Mouse (Mus musculus): Measurements from ENCODE around the gene Car11.

The Car11 gene

DNA sequence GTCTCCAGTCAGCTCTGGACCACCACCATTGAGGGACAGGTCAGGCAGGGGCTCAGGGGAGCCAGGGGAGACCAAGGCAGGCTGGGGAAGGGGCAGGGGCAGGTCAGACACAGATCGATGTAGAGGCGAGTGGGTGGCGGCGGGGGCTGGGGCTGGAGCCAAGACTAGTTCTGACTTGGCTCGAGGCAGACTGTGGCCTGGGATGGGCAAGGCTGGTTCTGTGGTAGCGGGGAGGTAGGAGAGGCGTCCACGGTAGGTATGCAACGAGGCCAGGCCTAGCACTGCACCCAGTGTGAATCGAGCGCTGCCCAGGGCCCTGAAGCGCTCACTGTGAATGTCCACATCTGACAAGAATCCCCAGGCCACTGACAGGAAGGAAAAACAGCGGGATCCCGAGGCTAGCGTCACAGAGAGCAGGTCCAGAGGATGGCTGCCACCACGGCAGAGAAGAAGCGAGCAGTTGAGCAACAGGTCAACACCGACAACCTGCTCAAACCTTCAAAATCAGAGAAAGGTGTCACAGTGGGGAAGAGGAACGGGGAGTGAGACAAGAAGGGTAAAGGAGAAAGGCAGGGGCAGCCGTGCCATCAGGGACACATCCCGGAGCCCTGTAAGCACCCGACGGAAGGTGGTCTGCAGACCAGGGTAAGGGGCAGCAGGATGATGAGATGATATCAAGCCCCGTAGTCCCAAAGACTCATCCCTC is 11.8 kb downstream of the Car11 start:
- no peak for DNase-seq

DNA sequence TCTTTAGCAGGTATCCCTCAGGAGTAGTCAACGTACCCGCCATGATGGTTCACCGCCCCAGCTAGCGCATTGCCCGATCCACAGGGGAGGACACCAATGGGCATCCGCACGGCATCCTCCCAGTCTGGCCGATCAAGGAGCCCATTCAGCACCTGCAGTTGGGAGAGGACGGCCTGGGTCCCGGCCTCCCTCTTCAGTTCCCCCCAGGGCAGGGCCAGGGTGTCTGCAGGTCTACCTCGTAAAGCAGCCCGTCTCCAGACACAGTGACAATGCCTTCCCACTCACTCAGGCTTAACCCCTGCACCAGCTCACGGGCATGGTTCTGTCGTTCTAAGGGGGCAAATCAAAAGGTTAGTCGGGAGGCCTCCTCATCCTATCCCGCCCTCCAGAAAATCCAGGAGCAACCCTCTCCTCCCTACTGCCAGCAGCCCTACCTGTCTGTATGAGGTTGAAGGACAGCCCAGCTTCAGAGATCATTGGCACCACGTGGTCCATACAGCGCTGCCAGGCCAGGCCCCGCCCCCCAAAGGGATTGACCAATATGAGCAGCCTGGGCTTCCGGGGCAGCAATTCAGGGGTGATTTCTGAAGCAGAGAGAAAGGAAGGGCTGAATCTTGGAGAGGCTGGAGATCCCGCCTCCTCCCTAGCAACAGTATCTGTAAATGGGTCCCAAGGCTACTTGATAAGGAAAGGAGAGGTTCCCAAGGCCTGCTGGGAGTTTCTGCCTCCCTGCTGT is 12.5 kb downstream of the Car11 start:
- peak; percentile 41 for DNase-seq

DNA sequence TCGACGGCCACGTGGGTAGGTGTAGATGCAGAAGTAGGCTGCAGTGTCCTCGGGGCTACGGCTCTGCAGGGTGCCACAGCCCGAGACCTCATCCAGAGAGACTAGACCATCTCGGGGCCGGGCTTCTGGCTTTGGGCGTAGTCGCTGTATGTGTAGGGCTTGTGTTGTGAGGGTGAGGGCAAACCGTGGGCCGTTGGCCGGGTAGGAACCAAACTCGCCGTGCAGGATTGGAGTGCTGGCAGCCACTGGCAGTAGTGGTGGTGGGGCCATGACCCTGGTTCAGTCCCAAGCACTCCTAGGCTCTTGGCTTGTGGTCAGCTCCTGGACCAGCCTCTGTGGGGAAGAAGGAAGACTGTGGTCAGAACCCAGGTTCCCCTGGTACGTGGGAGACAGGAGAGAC is 13.8 kb downstream of the Car11 start:
- DNase-seq, result peak; percentile 50

DNA sequence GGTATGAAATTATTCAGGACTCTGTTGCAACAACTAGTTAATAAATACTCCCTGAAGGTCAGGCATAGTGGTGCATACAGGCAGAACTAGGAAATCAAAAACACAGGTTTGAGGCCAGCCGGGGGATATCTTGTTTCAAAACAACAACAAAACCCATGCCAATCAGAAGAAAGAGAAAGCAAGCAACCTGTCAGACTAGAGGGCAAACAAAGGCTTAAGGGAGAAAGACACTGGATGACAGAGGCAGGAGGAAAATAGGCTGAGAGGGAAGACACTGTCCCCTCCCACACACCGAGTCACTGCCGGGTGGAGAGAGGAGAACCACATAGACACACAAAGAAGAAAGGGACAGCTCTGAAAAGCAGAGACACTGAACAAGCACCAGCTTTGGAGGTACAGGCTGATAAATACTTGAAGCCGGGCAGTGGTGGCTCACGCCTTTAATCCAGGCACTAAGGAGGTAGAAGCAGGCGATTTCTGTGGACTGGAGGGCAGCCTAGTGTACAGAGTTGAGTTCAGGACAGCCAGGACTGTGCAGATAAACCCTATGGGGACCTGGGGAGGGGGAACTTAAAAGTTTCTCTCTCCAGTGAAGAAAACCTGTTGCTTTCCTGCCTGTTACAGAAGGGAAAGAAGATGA is 14.4 kb downstream of the Car11 start:
- DNase-seq, result peak; percentile 22

DNA sequence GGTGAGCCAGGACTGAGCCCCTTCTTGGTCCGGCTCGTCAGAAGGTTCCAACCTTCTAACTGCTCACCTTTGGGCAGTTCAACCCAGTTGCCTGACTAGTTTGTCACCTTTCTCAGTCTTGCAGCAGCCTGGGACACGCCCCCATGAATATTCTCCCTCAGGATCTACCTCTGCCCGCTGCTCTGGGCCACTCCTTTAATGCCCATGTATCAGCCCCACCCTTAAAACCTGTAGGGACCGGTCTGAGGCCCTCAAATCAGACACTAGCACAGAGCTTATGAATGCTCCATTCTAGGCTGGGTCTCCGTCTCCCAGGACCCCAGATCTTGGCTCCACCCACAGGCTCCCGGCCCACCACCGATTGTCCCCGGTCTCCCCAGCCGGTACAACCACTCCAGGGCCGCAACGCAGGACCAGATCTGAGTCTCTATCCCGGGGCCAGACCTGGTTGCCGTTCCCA is 15.0 kb downstream of the Car11 start:
- DNase-seq, result no peak

DNA sequence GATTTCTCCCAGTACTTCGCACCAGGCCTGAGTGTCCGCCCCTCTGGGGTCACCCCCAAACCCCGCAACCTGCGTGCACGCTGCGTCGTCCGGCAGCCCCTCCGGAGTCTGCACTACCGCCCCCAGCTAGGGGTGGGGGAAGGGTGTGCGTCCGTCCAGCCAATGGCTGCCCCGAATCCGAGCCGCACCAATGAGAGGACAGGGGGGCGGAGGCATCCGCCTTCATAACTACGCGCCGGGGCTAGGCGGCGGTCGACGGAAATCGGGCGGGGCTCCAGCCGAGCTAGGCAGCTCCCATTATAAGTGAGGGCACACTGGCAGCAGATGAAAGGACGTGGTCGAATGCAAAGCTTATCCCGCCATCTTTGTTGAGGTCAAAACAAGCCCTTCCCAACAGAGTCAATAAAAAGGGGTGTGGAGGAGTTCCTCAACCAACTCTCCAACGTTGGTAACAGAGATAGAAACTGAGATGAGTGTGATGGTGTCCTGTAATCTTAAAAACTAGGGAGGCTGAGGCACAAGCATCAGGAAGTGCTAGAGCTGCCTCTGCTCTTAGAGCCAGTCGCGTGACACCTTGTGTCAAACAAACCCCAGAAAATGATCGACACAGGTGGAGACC is 15.6 kb downstream of the Car11 start, which contains the start of gene Rpl18:
TSS of gene Rpl18 (plus strand) at position 368 of the 619 bp plus-strand sequence.
- peak; percentile 97 for DNase-seq

DNA sequence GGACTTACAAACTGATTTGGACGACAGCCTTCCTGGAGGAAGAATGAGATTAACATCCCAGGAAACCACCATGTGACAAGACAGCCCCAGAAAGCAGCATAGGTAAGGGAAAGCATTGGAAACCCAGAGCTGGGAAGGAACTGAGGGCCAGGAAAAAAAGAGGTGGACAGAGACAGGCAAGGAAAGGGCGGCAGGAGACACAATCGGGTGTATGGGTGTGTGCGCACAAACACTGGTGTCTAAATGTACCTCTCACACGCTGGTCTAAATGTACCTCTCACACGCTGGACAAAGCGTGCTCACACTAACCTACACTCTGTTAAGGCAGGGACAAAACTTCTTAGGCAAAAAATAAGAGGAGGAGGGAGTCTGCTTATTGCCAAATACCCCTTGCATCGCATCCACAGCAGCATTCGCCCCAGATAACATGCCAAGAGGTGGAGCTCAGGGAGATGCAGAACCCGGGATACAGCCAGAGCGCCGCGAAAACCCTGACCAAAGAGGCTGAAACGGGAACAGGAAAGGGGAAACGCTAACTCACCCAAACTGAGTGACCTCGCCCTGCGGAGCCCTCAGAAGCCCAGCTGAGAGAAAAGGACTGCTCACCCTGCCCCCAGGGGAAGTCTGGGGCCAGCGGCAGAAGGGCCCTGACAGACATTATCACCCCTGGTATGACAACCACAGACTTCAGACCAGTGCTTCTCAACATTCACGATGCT is 16.3 kb downstream of the Car11 start:
- peak; percentile 29 for DNase-seq

DNA sequence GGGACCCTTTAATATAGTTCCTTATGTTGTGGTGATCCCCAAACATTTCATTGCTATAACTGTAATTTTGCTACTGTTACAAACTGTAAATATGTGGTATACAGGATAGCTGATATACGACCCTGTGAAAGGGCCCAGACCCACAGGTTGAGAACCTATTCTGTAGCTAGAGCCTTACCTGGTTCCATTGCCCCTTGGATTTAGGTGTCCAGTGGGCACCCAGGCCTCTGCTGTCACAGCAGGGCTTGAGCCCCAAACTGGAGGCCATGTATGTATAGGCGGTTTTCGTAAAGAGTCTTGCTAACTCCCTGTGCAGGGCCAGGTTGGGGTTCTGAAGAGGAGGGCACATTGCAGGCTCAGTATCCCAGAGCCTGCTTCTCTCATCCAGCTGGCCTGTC is 16.8 kb downstream of the Car11 start:
- no peak for DNase-seq

- DNase-seq, result no peak
These were observed 17.6 kb downstream of the Car11 start for GRCm38 (mm10) chr7:45716952-45717917.

- peak; percentile 98 for DNase-seq
These were observed 18.3 kb downstream of the Car11 start, which contains the start of gene Sphk2 for GRCm38 (mm10) chr7:45717918-45718297. Gene Sphk2 (minus strand): TSS chr7:45718002.

- no peak for DNase-seq
These were observed 18.7 kb downstream of the Car11 start for GRCm38 (mm10) chr7:45718331-45718730.

GRCm38 (mm10) chr7:45719180-45719579 is 19.5 kb downstream of the Car11 start:
- no peak for DNase-seq

DNA sequence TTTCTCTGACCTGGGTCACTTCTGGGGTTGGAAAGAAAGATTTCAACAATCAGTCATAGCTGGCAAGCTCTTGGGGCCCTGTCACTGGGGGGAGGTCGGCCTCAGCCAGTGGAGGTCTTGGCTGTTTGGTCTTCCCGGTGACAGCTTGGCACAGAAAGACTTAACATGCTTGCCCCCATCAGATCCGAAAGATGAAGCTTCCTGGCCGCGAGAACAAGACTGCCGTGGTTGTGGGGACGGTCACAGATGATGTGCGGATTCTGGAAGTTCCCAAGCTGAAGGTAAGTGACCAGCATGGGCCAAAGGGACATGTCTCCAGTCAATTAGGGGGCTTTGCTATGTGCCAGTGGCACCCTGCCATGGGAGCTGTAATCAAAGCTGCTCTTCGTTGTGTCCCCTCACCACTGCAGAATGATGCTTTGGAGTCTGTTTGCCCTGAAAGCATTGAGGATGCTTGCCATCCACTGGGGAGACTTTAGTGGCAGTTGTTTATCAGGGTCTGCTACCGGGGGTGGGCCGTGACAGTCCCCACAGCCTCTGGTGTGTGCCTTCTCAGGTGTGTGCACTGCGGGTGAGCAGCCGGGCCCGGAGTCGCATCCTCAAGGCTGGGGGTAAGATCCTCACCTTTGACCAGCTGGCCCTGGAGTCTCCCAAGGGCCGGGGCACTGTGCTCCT is 20.2 kb downstream of the Car11 start:
- DNase-seq, result no peak

DNA sequence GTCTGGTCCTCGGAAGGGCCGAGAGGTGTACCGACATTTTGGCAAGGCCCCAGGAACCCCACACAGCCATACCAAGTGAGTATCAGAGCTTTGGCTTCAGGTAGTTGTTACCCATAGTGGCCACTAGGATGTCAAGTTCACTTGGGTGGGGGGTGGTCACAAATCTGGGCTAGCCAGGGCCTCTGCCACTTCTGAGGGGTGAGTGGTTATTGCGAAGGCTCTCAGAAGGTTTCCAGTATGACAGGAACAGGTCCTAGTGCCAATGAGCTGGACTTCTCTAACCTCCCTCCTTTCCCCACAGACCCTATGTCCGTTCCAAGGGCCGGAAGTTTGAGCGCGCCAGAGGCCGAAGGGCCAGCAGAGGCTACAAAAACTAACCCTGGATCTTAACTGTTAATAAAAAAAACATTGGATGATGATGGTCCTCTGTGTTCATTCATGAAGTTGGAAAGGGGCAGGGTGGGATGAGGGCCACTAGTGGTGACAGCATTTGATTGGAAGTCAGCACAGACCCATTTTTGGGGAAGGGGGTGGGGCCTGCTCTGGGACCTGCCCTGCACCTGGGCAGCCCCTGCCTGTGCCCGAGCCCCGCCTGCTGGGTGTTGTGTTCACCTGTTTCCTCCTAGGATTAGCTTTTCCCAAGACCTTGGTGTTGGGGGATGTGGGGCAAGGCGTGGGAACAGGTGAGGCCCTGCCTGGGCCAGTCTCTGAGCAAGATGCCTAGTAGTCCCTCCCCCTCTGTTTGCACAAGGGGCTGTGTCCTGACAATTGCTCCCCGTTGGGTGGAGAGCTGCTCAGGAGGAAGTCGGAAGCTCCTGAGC is 21.0 kb downstream of the Car11 start, which contains the start of gene Fam83e:
TSS of gene Fam83e (plus strand) at position 800 of the 821 bp plus-strand sequence.
- DNase-seq, result no peak

DNA sequence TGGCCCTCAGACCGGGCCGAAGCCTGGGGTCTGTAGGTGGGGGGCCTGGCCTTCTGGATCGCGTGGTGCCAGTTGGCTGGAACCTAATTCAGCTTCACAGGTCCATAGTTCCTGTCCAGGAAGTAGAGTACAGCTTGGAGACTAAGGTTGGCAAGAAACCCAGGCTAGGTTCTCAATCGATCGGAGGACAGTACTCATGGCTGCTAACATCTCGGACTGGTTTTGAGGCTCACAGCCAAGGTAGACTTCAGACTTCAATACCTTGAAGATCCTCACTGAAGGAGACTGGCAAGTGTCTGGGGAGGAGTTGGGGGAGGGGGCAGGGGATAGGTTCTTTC is 21.6 kb downstream of the Car11 start:
- no peak for DNase-seq

- DNase-seq, result no peak
These were observed 22.2 kb downstream of the Car11 start for GRCm38 (mm10) chr7:45721642-45722347.

DNA sequence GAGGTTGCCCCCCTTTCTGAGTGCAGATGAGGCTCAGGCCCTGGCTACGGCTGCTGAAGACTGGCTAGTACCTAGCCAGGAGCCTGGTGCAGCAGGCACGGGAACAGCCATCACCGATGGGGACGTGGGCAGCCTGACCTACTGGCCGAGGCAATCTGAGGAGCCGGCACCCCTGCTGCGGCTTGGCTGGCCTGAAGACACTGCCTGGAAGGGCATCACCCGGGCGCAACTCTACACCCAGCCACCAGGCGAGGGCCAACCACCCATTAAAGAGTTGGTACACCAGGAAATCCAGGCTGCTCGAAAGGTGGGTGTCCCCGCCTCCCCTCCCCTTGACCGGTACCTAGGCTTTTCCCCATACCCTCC is 22.7 kb downstream of the Car11 start:
- no peak for DNase-seq

GRCm38 (mm10) chr7:45723301-45723700 is 23.7 kb downstream of the Car11 start:
- no peak for DNase-seq

GRCm38 (mm10) chr7:45723781-45724180 is 24.1 kb downstream of the Car11 start:
- DNase-seq, result no peak
